Comparison of ENCODE assay signal across 11 mouse cellular contexts in genomic region chr7:98542731-98543142, GRCm38 (mm10). TPM values are rescaled to one million over a fixed set of nuclear protein-coding genes. Genes with fewer than 3 reads are reported as not detected.
DNase-seq lines count a peak whose midpoint lies in the region; ATAC-seq lines count a peak whose summit lies in the region.
"Had no signal": no experiment of that assay in that cellular context is flagged by ENCODE, and none has a peak within 500 bp of the region (broad histone marks: within the 10 kb centered on the region; RNA-seq: fewer than 3 reads in every experiment).

No protein-coding gene starts in this region.

- H3K36me3 ChIP-seq in heart, embryonic 10.5 days: no peaks in the 10 kb centered on the region
- no peaks in the 10 kb centered on the region for H3K36me3 ChIP-seq in midbrain, embryonic 16.5 days (ENCODE audit: control insufficient read depth, insufficient read depth, low read length)

- H3K9ac ChIP-seq in midbrain, embryonic 16.5 days (ENCODE audit: low read depth, low read length): no peak overlapping the region

- peak; percentile 70 to 85 for DNase-seq in heart, adult 18-20 months
- DNase-seq in heart, embryonic 10.5 days (ENCODE audit: low spot score): no peak
- DNase-seq in heart, postnatal 10 days: peak; percentile 71 to 72
- peak; percentile 59 to 78 for DNase-seq in kidney, postnatal 36 days
- no peak for DNase-seq in cerebellum, adult 8-10 months
- DNase-seq: cerebellum, adult 9-10 months; liver had no signal

- intact Hi-C loops in heart, postnatal 10 days (cut with DNase I): no loop called here

- H3K27ac ChIP-seq in heart, embryonic 10.5 days: no peak overlapping the region; the same call in 1 of the 2 replicates
- H3K27ac ChIP-seq in brown adipose tissue, adult 24 weeks (replicated peaks; ENCODE audit: low read depth, low read length): peak overlapping the region; percentile 90
- no peak overlapping the region for H3K27ac ChIP-seq in midbrain, embryonic 16.5 days (ENCODE audit: low read length)
- H3K27ac ChIP-seq: layer of hippocampus, adult 2 months had no signal

- WGBS in heart, embryonic 10.5 days: 65% methylated on average over 6 of the region's 6 CpGs
- WGBS in midbrain, embryonic 16.5 days: 82% methylated on average over 6 of the region's 6 CpGs

- no peaks in the 10 kb centered on the region for H3K9me3 ChIP-seq in heart, embryonic 10.5 days
- H3K9me3 ChIP-seq in midbrain, embryonic 16.5 days (replicated peaks; ENCODE audit: control insufficient read depth, low read length, poor library complexity, severe bottlenecking): no peaks in the 10 kb centered on the region

- H3K4me3 ChIP-seq in heart, embryonic 10.5 days: no peak overlapping the region
- H3K4me3 ChIP-seq in brown adipose tissue, adult 24 weeks (ENCODE audit: insufficient read depth, low read depth, low read length): no peak overlapping the region
- H3K4me3 ChIP-seq in midbrain, embryonic 16.5 days (ENCODE audit: low read depth, low read length): no peak overlapping the region
- H3K4me3 ChIP-seq: layer of hippocampus, adult 2 months had no signal

- peaks cover 32% of the 10 kb centered on the region for H3K4me1 ChIP-seq in heart, embryonic 10.5 days
- H3K4me1 ChIP-seq in brown adipose tissue, adult 24 weeks (ENCODE audit: control insufficient read depth, insufficient read depth, insufficient read length, low read length): peaks cover 12% of the 10 kb centered on the region
- peaks cover 6% of the 10 kb centered on the region; the same call in 1 of the 2 replicates for H3K4me1 ChIP-seq in midbrain, embryonic 16.5 days (ENCODE audit: control insufficient read depth, insufficient read depth, low read length)

- ATAC-seq in megakaryocyte-erythroid progenitor cell, adult 5-6 weeks (replicated peaks; ENCODE audit: low FRiP score, low TSS enrichment, poor library complexity, severe bottlenecking): no peak
- ATAC-seq in midbrain, embryonic 16.5 days: no peak

- H3K27me3 ChIP-seq in heart, embryonic 10.5 days (ENCODE audit: insufficient read depth, poor library complexity, severe bottlenecking): no peaks in the 10 kb centered on the region
- no peaks in the 10 kb centered on the region for H3K27me3 ChIP-seq in midbrain, embryonic 16.5 days (ENCODE audit: control insufficient read depth, insufficient read depth, low read depth, low read length)

- H3K4me2 ChIP-seq in midbrain, embryonic 16.5 days (ENCODE audit: low read length): no peak overlapping the region

RNA-seq across cellular contexts. Expression of gene Lrrc32, which starts 53.7 kb away (rescaled TPM):
- total RNA-seq in heart, adult 18-20 months (2021): 1 to 10 TPM; 7.5 to 8.0 TPM
- polyA plus RNA-seq in heart, embryonic 10.5 days (2016; fragmentation: Nextera tagmentation; extraction: Ambion mirVana): 4.8 and 7.3 TPM in 2 replicates
- polyA plus RNA-seq in brown adipose tissue, adult 24 weeks (2012; ENCODE audit: insufficient read depth, insufficient read length, missing spikeins): 4.5 and 5.1 TPM in 2 replicates
- 10 to 100 TPM; 17.9 to 18.7 TPM for total RNA-seq in heart, postnatal 10 days (2021)
- total RNA-seq in megakaryocyte-erythroid progenitor cell, adult 5-6 weeks (2014; fragmentation: Nextera tagmentation): not detected in 2 replicates
- not detected in 2 replicates for total RNA-seq in megakaryocyte-erythroid progenitor cell, adult 5-6 weeks (2017)
- polyA plus RNA-seq in midbrain, embryonic 16.5 days (2015; fragmentation: Nextera tagmentation; extraction: Ambion mirVana): 4.6 and 4.8 TPM in 2 replicates

Comparison
In these comparisons a context has a peak if more than half of its experiments do, and no peak if none do; other contexts are left out.
1. DNase-seq: peak in heart, adult 18-20 months (2 of 2), heart, postnatal 10 days (2 of 2) and kidney, postnatal 36 days (2 of 2); none in heart, embryonic 10.5 days (single experiment) and cerebellum, adult 8-10 months (single experiment).
2. RNA of gene Lrrc32, which starts 53.7 kb away (total RNA-seq): 17.9 to 18.7 TPM in heart, postnatal 10 days and 7.5 to 8.0 TPM in heart, adult 18-20 months; not detected in megakaryocyte-erythroid progenitor cell, adult 5-6 weeks; every median in the first group is over 4 times any median in the second.